Mouse (Mus musculus) CD4-positive, CD25-positive, alpha-beta regulatory T cell, adult 4 months (primary cell): ENCODE data around the gene Prss48. TPM values are rescaled to one million over a fixed set of nuclear protein-coding genes. Genes with fewer than 3 reads are reported as not detected.

ENCODE experiments used
- ATAC-seq: one replicate; pipeline ENCODE4 v1.8.0; 2017
- polyA plus RNA-seq, 2 experiments: library from polyadenylated mRNA; unstranded; fragments of 100-300 nt; shearing (Covaris generic); gene quantifications; one replicate each; pipeline ENCODE4 v1.2.1; 2017

The Prss48 gene
- polyA plus RNA-seq = not detected

DNA sequence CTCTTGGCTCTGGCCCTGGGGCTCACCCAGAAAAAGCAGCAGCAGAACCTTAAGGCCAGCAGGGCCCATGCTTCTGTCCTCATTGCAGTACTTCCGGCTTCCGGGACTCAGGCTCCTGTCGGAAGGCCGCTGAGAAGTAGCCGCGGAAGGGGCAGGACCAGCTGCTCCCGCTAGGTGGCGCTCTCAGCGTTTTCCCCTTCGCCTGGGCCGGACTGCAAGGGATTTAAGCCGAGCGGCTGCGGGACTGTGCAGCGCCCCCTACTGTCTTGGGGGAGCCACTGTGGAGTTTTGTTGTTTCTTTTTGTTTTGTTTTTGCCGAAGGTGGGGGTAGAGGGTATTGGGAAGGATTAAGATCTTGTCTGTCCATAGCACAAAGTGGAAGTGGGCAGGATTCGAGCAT lies at the start of gene Prss48:
Gene Prss48 (minus strand): TSS at position 69 of the 400 bp plus-strand sequence.
- no peak for ATAC-seq

DNA sequence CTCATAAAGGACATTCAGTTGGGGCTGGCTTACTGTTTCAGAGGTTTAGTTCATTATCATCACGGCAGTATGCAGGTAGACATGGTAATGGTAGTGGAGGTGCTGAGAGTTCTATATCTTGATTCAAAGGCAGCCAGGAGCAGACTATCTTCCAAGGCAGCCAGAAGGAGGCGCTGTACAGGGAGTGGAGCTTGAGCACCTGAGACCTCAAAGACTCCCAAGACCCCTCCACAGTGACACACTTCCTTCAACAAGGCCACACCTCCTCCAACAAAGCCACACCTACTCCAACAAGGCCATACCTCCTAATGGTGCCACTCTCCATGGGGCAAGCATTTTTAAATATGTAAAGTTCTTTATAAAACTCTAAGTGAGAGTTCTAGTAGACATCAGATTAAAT lies 46.8 kb upstream of the Prss48 start:
- ATAC-seq = no peak

DNA sequence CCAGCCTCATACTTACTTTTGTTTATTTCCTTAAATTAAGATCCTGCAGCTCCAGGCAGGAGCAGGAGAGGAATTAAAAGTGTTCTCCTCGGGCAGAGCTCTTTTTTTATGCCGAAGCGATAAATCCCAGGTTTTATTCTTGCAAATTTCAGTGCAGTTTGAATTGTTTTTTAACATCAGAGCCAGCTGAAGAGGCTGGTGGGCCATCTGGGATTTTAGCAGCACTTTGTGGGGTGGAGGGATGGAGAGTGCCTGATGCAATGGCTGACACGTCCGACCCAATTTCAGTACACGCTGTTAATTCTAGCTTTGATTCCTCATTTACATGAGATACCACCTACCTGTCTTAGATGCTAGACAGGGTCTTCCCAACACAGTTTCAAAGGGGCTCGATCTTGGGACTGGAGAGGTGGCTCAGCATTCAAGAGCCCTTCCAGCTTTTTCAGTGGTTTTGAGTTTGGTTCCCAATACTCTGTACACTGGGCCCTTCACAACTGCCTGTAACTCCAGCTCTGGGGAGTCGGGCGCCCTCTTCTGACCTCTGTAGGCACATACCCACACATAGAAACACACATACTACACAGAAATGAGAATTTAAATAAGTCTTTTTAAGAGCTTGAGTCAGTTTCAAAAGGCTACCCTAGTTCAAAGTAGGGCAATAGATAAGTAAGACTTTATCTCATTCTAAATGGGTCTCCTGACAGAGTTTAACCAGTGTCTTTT lies 45.6 kb upstream of the Prss48 start:
- ATAC-seq = no peak

DNA sequence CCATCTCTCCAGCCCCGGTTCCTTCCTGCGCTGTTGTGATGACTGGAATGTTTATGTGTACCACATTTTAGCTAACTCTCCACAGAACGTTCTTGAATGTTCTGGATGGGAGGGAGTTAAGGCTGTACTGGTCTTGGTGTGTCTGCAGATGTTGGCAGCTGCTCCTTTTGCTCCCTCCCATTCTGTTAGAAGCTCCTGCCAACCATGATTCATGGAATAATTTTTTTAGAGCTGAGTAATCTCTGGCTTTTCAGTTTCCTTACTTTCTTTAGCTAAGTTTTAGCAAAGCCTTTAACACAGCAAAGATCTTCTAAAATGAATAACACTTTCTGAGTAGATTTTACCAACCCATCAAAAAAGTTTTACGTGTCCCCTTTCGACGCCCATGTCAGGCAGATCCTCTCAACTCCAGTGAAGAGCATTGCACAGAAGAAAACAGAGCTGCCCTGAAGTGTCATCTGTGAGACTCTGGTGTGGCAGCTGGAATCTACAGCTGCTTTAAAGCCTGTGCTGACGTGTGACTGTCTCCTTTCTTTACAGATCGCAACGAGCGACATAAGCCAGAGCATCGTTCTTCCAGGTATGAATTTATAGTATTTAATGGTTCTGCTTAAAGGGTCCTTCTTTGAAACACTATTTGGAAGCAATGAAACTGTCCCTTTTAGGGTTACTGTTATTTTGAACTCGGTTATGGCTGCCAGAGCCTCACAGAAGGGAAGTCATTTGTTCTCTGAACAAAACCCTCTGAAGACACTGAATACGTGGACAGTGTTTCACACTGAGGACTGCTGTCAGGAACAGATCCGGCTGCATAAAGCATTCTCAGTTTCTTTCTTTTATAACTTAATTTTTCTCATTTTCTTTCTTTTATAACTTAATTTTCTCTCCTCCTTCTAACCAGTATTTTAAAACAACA lies 38.3 kb upstream of the Prss48 start:
- ATAC-seq = no peak

DNA sequence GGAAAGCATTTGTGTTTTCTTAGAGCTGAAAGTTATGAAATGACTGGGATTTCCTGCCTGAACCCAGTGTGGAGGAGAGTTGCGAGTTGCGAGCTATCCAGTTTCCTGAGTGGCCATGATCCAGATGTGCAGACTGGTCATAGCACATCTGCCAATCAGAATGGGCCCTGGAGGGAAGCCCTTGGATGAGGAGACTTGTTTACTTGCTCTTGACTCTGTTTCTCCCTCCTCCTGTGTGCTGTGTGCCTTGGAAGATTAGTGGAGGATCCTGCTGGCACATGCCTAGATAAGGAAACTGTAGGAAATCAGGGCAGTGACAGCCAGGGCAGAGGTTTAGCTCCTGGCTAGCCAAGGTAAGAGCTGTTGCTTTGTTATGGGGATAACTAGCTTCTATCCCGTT lies 36.4 kb upstream of the Prss48 start:
- no peak for ATAC-seq

DNA sequence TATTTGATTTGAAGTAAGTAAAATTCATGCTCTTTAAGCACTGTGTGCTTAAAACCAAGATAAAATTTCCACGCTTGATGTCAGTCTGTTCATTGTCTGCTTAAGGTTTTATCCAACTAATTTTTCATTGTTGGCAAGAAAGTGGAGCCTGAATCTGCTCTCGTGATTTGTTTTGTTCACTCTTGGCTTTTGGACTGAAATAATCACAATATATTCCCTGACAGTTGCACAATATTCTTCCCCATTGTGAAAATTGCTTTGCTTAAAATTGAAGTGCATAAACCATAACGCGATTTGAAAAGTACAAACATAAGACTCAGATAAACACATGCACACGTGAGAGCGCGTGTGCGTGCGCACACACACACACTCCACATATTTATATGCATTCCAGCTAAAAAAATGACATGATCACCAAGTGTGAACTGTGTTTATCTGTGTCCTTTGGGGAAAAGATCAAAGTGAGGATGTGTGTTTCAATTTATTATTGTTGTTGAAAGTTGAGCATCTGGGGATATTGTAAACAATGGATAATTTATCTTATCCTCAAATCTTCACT lies 35.7 kb upstream of the Prss48 start:
- ATAC-seq = no peak

DNA sequence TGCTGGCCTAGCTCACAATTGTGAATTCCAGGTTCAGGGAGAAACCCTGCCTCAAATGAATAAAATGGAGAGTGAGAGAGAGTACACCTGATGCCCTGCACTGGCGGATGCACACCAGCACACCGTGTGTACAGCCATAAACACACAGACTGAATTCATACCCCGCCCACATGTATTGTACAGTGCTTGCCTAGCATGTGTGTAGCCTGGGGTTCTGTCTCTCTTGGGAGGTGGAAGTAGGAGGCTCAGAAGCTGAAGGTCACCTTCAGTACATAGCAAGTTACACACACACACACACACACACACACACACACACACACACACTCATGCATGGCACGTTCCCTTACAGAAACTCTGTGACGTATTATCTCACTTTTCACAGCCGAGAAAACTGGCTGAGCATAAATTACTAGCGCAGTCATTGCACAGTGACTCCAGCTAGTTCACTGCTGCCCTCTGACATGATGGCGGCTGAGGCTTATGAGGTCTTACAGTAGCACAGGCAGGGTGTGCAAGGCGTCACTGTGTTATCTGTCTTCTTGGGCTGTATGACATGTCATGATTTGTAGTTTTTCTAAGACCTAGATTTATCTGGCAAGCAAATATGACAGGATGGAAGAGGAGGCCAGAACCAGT lies 31.3 kb upstream of the Prss48 start:
- no peak for ATAC-seq

DNA sequence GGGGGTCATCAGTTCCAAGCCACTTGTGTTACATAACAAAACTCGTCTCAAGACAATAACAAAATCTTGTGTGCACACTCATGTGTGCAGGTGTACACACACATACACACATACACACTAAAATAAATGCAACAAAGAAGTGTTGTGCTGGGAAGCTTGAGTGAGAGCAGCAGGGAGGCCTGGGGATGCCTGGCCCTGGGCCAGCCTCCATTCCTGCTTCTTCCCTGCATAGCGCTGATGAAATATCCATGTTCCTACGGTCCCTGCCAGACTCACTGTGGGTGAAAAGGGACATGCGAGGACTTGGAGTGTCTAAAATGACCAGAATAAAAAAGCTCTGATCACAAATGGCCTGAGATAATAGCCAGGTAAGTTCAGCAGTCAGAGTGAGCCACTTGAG lies 28.3 kb upstream of the Prss48 start:
- no peak for ATAC-seq

DNA sequence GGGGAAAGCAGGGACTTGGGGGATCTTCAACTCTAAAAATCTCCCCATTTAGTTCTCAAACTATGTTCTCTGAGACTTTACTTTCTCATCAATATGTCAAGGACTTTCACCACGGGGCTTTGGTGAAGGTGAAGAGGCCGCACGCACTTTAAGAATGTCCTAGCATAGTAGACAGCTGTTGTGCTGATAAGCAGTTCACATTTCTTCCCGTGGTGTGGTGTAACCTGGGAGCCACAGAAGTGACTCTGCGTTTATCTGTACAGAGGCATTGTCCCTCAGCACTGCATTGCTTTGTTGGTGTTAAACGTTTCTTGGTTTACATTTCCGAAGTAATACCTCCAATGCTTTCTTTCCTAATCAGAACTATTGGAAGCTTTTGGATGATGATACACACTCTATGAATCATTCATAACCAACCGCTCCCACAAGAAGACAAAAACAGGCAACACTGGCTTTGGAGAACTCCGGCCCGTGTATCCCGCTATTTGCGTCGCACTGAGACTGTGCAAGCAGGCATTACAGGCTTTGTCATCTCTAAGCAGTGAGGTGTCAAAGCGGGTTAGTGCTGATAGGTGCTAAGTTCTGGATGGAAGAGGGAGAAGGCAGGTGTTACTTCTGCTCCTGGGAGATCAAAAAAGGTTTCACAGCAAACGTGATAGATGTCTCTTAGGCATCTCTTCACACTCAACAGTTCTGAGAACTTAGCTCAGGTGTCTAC lies 26.5 kb upstream of the Prss48 start:
- no peak for ATAC-seq

DNA sequence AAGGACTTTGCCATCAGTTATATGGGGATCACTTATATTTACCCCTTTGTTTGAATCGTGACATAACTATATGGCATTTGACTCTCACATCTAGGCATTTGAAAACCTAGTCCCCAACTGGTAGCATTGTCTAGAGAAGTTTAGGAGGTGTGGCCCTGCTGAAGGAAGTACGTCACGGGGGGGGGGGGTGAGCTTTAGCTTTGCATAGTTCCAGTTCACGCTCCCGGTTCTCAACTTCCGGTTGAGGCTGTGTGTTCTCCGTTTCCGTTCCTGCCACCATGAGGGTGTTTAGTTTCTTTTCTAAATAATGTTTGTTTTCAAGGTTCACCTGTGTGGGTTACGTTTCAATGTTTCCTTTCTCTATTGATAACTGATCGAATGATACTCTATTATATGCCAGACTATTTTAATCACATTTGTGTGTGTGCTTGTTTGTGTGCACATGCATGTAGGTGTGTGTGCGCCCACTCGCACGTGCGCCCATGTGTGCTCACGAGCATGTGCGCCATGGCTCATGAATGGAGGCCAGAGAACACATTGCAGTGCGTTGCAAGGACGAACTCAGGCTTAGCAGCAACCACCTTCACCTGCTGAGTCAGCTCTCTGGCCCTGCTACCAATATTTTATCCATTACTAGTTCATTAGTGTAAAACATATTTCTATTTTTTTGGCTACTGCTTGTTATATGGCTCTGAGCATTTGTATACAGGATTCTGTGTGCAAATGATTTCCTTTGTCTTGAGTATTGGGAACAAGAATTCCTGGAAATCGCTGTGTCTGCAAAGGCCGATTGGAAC lies 23.2 kb upstream of the Prss48 start:
- ATAC-seq = no peak

DNA sequence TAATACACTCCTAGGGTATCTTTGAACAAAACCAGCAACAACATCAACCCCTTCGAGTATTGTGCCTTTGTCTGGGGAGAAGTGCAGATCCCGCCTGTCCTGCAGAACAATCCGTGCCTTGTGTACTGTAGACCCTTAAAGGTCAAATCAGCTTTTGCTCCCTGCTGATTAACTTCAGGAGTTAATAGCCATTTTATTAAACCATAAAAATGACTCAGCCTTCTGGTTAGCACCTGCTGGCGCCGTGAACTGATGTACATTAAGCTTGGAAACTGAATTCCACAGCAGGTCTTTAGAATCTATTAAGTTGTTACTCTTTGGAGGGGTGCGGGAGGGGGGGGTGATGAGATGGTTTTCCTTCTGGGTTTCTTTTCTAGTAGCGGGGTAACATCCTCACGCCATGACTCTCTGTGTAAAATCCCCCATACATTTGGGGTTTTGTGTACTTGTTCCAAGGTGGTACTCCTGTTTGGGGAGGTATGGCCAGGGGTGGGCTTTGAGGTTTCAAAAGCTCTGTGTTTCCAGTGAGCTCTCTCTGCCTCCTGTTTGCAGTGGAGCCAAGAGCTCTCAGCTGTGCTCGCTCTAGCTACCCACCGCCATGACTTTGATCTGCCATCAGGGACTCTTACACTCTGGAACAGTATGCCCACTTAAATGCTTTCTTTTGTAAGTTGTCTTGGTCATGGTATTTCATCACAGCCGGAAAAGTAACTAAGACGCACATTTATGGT lies 21.9 kb upstream of the Prss48 start:
- no peak for ATAC-seq

DNA sequence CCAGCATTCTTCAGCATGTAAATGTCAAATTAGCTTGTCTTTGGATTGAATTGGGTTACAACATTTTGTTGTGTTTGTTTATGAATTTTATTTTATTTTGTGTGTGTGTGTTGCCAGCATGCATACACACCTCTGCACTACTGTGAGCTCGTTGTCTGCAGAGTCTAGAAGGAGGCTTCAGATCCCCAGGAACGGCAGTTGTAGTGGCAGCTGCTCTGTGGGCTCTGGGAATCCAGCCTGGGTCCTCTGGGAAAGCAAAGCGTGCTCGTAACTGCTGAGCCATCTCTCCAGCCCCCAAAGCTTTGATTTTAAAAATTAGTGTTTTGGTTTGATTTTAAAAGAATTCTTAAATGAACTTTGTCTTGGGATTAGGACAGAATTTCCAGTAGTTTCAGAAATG lies 19.4 kb upstream of the Prss48 start:
- no peak for ATAC-seq

DNA sequence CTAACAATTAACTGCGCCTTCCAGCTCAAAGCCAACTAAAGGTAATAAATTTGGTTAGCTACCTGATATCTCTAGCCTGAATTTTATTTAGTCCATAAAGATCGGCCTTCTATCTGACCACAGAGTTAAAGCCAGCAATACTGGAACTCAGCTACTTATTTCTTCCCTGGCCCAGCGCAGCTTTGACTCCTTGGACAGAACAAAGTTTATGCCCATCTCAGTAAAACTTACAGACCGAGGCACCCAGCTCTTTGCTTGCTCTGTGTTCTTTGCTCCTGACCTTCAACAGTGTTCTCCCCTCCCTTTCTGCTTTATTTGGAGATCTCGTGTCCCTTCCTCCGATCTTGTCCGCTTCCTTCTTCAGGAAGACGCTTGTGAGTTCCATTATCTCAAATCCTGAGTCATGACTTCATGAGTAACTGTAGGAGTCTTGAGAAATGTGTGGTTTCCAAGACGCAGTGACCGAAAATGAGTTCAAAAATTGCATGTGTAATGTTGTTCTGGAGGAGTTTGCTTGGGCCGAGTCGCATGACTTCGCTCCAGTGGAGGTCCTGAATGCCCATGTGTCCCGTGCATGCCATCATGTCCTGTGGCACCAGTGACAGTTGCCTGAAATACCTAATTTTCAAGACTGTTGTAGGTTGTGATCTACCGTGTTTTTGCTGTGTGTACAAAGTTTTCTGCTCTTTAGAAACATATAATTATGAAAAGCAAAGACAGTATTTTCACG lies 18.8 kb upstream of the Prss48 start:
- no peak for ATAC-seq

DNA sequence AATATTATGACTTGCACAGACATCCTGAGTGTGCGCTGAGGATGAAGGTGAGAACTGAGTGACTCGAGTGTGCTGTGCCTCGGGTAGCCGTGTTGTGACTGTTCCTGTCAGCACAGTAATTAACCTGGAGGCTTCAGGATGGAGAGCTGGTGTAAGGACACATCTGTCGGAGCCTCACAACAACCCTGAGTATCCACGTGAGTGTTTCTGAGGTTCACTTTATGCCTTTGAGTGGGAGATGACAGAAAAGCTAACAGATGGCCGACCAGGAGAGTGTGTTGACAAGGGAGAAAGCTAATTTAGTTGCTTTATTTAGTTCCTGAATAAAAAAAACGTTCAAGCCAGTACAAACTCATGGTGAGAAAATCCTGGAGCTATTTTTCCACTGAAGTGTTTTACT lies 15.2 kb upstream of the Prss48 start:
- ATAC-seq = no peak

DNA sequence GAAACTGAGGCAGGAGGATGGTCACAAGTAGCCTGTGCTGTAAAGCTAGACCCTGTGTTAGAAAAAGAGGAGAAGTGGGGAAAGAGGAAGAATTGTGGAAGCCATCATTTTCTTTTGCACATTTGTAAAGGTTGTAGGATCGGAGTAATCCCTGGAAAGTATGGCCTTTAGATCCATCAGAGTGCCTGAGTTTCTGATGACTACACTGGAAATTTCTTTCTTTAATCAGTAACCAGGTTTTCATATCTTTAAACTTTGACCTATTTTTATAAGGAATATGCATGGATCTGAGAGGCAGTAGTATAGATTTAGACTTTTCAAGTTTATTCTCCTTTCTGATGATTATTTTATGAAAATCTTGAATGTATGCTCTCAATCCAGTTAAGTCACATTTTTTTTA lies 14.7 kb upstream of the Prss48 start:
- no peak for ATAC-seq

DNA sequence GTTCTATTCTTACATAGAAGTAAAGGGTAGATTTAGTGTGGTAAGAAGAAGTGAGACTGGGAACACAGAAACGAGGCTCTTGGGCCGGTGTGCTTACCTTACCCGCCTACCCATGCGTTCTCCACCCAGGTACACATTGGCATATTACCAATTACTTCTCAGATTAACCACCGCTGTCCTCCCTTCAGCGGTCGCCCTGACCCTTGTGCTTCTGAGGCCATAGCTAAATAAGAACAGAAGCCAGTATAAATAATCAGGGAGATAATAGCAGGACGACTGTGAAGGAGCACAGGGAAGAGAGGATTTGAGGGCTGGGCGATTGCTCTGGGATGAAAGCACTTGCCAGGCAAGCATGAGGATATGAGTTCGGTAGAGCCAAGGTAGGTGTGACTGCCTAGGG lies 11.5 kb upstream of the Prss48 start:
- ATAC-seq = no peak

DNA sequence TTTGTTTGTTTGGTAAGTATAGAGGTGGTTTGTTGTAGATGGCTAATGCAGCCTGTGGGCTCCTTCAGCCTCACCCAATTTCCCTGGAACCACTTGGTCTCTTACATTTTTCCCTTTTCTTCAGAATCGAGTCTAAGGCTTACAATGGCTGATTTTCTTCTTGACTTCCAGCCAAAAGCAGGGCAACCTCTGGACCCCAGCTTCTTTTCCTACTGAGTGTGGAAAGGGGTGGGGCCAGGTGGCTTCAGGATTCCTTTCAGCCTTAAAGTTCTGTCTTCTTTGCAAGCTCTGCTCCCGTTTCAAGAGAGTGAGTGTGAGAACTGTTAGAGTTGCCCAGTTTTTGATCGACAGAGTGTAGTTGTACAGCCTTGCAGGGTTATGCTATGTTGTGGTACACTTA lies 9.5 kb upstream of the Prss48 start:
- ATAC-seq = no peak

DNA sequence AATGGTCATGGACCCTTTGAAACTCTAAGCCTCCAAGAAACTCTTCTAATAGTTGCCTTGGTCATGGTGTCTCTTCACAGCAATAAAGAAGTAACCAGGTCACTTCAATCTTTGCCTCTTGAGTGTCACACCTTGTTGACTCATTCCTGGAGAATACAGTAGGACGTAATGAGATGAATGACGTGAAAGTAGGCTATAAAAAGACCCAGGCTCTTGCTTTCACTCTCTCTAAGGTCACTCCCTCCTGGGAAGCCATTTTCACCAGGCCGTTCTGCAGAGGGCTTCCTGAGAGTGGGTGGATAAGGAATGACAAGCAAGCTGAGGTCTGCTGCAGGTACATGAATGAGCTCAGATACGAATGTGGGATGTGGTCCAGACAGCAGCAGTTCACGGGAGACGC lies 9.1 kb upstream of the Prss48 start:
- no peak for ATAC-seq

DNA sequence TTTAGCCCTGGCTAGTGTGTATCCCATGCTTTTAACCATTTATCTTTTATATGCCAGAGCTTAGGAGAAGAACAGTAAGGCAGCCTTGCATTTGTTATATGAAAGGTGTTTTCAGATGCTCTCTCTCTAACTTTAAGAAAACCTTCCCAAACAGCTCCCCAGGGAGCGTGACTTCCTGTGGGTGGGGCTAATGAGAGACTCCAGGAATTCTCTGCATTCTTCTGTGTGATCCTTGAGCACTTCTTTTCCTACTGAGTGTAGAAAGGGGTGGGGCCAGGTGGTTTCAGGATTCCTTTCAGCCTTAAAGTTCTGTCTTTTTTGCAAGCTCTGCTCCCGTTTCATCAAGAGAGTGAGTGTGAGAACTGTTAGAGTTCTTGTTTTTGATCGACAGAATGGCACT lies 8.3 kb upstream of the Prss48 start:
- ATAC-seq = no peak

DNA sequence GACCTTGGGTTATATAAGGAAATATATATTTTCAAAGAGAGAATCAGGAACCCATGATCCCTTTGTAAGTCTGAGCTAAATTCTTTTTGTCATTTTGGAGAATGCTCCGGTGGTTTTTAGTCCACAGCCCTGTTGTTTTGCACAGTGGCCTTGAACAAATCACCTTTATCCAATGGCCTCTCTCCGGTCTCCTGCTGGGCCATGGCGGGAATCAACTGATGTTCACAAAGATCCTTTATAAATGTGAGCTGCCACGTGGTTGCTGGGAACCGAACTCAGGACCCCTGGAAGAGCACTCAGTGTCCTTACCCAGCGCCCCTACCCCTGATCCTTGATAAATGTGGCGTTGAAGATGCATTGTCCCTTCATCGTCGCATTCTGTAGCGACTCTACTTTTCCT lies 2.5 kb upstream of the Prss48 start:
- no peak for ATAC-seq
